Mouse (Mus musculus): ENCODE data around the gene Gpm6a. TPM values are rescaled to one million over a fixed set of nuclear protein-coding genes. Genes with fewer than 3 reads are reported as not detected.

Gpm6a gene
- polyA plus RNA-seq, 1 experiment from 2014 or later: 2.8 TPM

- no peaks in the 10 kb centered on the region for H3K9me3 ChIP-seq (replicated peaks; ENCODE audit: control insufficient read depth, low read length)
- 39% methylated on average over 2 of the region's 2 CpGs for WGBS (ENCODE audit: insufficient replicate concordance)
- H3K27me3 ChIP-seq (ENCODE audit: control insufficient read depth, insufficient read depth, low read depth, low read length): no peaks in the 10 kb centered on the region
- H3K27ac ChIP-seq (ENCODE audit: low read length): no peak overlapping the region
- H3K4me1 ChIP-seq (ENCODE audit: control insufficient read depth, low read depth, low read length): no peaks in the 10 kb centered on the region
- H3K4me3 ChIP-seq (ENCODE audit: low read depth, low read length): no peak overlapping the region
- no peak overlapping the region for H3K4me2 ChIP-seq (ENCODE audit: low read depth, low read length)
- ATAC-seq (ENCODE audit: low read depth): no peak
- H3K36me3 ChIP-seq (ENCODE audit: control insufficient read depth, insufficient read depth): no peaks in the 10 kb centered on the region
- H3K9ac ChIP-seq (ENCODE audit: low read depth, low read length): no peak overlapping the region
These were observed 148.4 kb downstream of the Gpm6a start for GRCm38 (mm10) chr8:55103065-55103464.

DNA sequence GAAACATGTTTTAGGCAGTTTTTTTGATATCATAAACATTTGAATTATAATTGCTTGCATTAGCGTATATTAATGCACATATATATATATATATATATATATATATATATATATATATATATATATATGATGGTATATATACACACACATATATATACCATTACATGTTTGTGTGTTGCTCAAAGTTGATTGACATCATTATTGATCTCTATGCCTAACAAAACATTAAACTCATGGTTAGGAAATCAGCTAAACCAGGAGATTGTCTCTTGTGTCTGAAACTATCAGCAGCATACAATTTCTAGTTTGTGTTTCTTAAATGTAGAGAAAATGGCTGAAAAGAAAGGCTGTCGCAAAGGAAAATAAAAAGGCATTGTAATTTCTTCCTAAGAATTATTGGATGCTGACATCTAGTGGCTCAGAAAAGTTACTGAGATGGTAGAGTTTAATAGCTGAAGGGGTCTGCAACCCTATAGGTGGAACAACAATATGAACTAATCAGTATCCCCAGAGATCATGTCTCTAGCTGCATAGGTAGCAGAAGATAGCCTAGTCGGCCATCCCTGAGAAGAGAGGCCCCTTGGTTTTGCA, 149.3 kb downstream of the Gpm6a start:
- WGBS (ENCODE audit: insufficient replicate concordance): 35% methylated on average over 3 of the region's 3 CpGs
- no peak overlapping the region for H3K4me2 ChIP-seq (ENCODE audit: low read depth, low read length)
- no peaks in the 10 kb centered on the region for H3K27me3 ChIP-seq (ENCODE audit: control insufficient read depth, insufficient read depth, low read depth, low read length)
- H3K4me1 ChIP-seq (ENCODE audit: control insufficient read depth, low read depth, low read length): no peaks in the 10 kb centered on the region
- H3K9ac ChIP-seq (ENCODE audit: low read depth, low read length): no peak overlapping the region
- no peaks in the 10 kb centered on the region for H3K9me3 ChIP-seq (replicated peaks; ENCODE audit: control insufficient read depth, low read length)
- no peak for ATAC-seq (ENCODE audit: low read depth)
- no peaks in the 10 kb centered on the region for H3K36me3 ChIP-seq (ENCODE audit: control insufficient read depth, insufficient read depth)
- no peak overlapping the region for H3K27ac ChIP-seq (ENCODE audit: low read length)
- H3K4me3 ChIP-seq (ENCODE audit: low read depth, low read length): no peak overlapping the region

Other genes with a start within 250 kb of the Gpm6a start
- gene Wdr17, start 67.7 kb upstream of the Gpm6a start, polyA plus RNA-seq (2015; fragmentation: Nextera tagmentation; extraction: Ambion mirVana): not detected in 2 replicates

All from liver, embryonic 16.5 days (tissue).